Mouse (Mus musculus) adrenal gland, postnatal 36 days (tissue): ENCODE measurements at regions not wholly inside any gene's neighbourhood (a gene's known extent, or its start where the extent isn't known, plus 50 kb on each side); places are given as distances from the start of the nearest gene placed in this dataset.

Experiments used
- DNase-seq, 2 experiments: peaks; one replicate each; pipeline ENCODE4 v3.0.0; 2021; ENCODE audit warnings: mixed read lengths in 1 of 2

- DNase-seq, result no peak
Observed at GRCm38 (mm10) chr6:98872334-98872733, 529.8 kb upstream of the Gm765 start.

GRCm38 (mm10) chr6:98869772-98870171 lies 527.2 kb upstream of the Gm765 start:
- no peak for DNase-seq

DNA sequence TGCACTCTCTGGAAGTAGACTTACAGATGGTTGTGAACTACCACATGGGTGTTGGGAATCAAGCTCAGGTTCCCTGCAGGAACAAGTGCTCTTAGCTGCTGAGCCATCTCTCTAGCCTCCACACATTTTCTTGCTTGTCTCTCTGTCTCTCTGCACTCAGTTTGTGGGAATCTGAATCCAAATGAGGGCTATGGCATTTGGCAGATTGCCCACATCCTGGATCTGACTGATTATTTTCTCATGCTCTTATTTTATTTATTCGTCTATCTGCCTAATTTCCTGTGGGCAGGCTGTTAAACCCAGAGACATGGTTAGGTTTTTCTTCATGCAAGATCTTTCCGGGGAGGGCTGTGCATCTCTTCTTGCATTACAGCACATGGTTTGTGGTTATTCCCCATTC lies 521.8 kb upstream of the Gm765 start:
- DNase-seq, result no peak

GRCm38 (mm10) chr6:98855958-98856357 lies 513.4 kb upstream of the Gm765 start:
- DNase-seq, result no peak

DNA sequence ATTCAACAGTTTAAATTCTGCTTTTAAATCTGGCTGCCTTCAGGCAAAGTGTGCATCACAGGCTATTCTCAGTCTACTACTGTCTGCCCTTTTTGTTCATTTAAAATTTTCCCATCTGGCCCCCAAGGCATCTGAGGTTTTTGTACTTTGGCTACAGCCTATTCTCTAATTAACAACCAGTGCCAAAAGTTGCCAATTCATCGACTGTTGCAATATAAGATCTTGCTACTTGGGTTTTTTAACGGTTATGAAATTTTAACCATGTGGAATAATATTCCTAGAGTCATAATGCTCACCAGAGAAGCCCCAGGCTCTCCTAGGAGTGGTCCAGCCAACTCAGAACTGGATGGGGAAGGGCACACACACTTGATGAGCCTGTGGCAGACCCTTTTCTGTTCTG lies 508.4 kb upstream of the Gm765 start:
- DNase-seq, result no peak

DNA sequence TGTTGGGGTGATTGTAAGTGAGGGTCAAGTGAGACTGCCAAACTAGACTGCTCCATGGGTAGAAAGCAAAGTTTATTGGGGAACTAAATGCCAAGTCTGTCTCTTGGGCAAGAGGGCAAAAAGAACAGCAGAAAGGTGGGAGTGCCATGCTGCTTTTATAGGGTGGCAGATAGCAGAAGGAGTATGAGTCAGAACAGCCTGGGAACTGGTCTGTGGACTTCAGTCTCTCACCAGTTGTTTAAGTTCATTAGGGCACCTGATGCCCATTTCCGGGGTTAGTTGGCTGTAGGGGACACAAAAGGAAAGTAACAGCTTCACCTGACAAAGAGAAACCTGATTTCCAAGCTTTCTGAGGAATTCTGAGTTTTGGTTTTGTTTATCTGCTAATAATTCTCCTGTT lies 506.3 kb upstream of the Gm765 start:
- DNase-seq, result no peak

DNA sequence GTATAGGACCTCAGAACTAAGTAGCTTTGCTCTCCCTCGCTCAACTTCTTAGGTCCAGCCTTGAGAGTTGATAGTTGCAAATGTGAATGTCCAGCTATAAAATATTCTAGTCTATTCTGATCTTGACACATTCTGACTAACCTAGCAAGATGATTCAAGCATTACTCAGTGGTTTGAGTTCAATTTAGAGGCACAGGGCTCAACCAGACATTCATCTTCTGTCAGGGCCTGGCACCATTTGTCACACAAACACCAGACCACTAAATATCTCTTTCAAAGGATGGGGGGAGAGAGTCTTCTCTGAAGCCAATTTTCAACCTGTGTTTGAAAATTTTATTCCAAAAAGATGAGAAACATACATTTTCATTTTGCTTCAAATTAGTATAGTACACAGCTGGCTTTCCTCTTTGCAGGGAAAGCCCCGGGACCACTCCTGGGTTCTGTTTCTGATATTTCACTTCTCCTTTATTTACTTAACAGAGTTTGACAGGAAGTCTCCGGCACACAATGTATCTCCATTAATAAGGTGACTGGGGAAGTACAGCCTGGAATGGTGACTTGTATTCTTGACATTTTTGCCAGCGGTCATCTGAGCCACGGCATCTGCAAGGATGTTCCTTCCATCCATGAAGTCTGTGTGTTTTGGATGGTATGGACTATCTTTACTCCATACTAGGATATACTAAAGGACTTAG lies 503.6 kb upstream of the Gm765 start:
- DNase-seq, result peak; percentile 2 to 12

DNA sequence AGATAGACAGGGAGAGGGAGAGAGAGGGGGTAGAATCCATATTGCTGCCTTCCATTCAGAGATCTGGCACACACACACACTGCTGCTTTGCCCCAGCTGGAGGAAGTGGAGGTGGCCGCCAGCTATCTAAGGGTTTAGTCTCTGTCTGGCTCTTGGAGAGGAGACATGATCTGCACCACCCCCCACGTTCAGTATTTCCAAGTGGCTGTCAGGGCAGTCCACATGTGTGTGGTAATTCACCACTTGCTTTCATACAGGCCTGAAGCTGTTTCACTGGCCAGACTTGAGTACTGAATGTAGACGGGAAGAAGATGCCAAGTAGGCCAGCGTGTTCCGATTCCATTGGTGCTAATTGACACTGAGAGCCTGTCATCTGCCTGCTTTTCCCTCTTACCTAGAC lies 501.0 kb upstream of the Gm765 start:
- peak in 1 of 2 experiments; percentile 9 for DNase-seq

GRCm38 (mm10) chr6:98842924-98843323 lies 500.4 kb upstream of the Gm765 start:
- DNase-seq, result no peak

DNA sequence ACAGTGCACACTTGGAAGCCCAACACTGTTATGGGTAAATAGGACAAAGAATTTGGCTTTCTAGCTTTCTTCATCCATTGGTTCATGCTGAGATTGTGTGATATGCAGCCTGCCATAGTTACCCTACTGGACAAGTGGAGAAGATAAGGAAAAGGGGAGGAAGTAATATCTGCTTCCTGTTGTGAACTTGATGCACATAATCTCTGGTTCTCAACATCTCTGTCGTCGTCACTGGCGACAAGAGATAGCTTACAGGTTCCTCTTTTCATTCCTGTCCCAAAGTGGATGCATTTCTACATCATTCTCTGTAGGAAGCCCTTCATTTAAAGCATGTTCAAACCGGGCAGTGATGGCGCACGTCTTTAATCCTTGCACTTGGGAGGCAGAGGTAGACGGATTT lies 491.4 kb upstream of the Gm765 start:
- DNase-seq, result no peak

GRCm38 (mm10) chr6:98830191-98830590 lies 487.6 kb upstream of the Gm765 start:
- no peak for DNase-seq

DNA sequence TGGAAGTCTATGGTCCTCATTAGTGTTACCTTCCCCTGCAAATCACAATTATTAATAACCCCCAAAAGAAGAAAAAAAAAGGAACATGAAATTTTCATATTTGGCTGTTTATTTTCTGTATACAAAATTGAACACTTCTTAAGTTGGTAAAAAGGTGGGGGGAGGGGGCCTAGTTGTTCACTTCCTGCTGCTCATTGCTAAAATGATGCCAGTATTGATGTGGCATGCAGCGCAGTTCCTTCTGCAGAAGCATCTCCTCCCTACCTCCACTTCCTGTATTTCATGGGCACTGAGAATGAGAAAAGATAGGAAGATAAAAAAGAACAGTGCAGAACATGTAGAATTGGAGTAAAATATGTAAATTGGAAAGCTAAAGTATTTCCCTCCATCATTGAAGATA lies 465.5 kb upstream of the Gm765 start:
- DNase-seq, result no peak

- DNase-seq, result no peak
Observed at GRCm38 (mm10) chr6:98803384-98803949, 460.9 kb upstream of the Gm765 start.

DNA sequence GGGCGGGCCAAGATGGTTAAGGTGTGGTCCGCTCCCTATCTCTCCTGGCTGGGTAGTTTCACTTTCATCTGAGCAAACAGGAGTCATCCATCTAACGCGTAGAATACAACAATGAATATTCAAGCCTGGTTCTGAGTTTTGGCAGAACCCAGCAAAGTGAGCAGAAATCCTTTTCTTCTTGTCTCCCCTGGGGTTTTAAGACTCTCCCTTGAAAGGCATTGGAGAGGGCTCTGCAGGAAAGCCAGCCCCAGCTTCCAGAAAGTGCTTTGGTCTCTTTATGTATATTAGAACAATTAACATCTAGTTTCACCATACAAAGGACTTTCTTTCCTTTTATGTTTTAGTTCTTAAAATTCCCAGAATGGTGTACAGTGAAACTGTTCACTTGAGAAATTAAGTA lies 458.5 kb upstream of the Gm765 start:
- DNase-seq, result no peak

GRCm38 (mm10) chr6:98800040-98800439 lies 457.5 kb upstream of the Gm765 start:
- DNase-seq, result no peak

GRCm38 (mm10) chr6:98797778-98798177 lies 455.2 kb upstream of the Gm765 start:
- DNase-seq, result no peak

DNA sequence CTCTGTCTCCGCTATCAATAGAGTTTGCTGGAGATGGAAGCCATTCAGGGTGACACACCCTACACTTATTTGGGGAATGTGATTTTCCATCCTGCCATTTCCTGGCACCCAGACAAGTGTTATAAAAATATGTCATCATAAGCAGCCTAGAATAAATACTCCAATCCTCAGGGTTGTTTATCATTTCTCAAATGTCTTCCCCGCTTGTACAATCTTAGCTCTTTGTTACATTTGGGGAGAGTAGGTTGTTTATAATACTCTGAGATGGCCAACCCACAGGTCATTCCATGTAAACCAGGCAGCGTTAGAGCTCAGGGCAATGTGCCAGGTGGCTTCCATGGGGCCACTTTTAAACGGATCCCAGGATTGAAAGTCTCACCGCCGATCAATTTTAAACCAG lies 454.8 kb upstream of the Gm765 start:
- peak in 1 of 2 experiments; percentile 1 for DNase-seq

- DNase-seq, result no peak
Observed at GRCm38 (mm10) chr6:98796666-98797065, 454.1 kb upstream of the Gm765 start.

DNA sequence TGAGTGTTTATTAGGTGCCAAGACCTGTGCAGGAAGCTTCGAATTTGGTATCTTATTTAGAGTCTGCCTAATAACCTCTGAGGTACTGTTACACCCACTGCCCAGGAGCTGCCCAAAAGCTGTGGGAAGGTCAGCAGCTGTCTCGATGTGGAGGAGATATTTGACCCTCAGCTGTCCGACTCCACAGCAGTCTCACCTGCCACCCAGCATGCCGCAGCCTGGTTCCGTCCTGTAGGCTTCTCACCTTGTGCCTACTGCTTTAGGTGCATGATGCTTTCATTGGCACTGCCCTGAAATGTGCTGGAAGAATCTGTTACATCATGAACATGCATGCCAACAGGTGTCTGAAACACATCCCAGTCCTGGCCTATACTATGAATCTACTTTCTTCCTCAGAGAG lies 444.9 kb upstream of the Gm765 start:
- no peak for DNase-seq

DNA sequence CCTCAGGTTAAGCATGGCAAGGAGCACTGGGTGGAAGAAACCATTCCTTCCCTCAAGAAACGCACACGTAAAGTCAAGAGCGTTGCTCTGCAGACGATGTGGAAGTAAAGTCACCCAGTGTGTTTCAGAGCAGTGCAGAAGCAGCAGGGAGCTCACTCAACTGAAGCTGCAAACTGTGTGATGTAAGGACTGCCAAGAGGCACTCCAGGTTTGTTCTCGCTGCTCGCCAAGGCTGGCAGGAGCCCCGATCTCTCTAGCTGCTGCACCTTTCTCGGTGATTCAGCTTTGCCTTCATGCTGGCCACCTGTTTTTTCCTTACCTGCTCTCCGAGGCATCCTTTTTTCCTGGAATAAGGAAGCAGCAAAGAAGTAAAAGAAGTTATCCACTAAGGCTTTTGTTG lies 439.5 kb upstream of the Gm765 start:
- DNase-seq, result no peak

DNA sequence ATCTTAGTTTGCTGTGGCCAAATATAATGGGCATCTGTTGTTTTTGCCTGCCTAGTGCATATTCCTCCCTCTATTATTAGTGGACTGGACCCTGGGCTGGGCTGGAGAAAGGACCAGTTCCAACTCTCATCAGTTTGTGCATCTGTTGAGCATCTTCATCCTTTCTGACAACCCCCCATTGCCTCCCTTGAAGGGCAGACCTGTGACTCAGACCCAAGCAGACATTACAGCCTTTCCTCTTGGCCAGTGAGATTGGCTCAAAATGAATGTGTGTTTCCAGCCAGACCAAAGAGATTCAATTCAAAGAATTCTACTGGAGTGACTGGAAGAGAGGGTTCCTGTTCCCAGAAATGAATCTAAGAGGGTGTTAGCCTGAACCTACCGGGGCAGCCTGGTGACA lies 433.2 kb upstream of the Gm765 start:
- no peak for DNase-seq

GRCm38 (mm10) chr6:98769999-98770398 lies 427.4 kb upstream of the Gm765 start:
- peak in 1 of 2 experiments; percentile 12 for DNase-seq

GRCm38 (mm10) chr6:98769322-98769721 lies 426.8 kb upstream of the Gm765 start:
- DNase-seq, result no peak

DNA sequence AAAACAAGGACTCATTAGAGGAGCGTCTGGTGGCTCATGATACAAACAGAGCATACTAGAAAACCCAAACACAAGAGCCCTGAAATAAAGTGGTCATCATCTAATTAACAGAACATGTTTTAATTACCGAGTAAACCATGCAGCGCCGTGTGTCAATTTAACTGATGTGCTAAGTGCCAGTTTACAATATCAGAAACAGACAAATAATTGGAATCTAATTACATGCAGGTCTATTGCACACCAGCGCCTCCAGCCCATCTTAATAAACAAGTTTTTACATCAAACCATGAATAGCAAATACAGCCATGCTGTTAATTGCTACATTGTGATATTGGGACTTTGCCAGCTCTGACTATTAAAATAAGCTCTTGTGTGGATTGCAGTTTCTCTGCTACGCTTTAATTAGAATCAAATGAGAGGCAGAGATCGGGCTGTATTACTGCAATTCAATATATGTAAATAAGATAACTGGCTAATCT lies 425.3 kb upstream of the Gm765 start:
- no peak for DNase-seq
